Mouse (Mus musculus) R1 (cell line): ENCODE results near the gene Ttll2.
"Not testable (repeated sequence)": the region's sequence is repeated elsewhere in the genome, so short reads cannot be mapped to it uniquely, and the experiment has no call there.

Source experiments
- DNase-seq: peaks from one replicate; pipeline ENCODE4 v3.0.0-alpha.2; 2018; ENCODE audit warnings: low read depth, low spot score

Gene Ttll2

DNA sequence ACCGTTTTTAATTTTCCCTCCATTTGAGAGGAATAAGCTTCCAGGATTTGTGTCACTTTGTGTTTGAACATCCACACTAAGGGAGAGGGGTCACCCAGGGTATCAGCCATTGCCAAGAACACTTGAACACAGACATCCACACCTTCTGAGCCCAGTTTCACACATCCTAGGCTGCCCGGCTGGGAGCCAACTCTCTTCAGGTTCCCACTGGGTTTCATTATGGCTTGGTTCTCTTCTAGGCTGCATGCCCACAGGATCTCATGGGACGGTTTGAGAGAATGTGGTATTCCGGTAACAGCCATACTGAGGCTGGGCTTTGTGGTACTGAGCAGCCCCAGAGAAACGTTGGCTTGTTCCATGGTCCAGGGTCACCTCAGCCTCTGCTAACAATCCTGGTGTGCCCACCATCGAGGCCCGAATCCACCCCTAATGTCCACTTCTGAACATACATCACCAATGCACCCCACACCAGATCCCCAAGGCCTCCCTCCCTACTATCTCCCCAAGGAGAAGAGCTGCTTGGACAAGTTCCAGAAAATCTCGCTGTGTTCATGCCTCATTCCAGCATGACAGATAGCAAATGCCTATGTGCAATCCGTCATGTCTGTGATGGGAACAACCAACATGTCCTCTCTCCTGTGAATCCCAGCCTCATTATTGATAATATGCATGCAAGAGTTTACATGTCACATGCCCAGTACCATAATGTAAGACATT lies 8.4 kb upstream of the Ttll2 start:
- DNase-seq, result not testable (repeated sequence)

DNA sequence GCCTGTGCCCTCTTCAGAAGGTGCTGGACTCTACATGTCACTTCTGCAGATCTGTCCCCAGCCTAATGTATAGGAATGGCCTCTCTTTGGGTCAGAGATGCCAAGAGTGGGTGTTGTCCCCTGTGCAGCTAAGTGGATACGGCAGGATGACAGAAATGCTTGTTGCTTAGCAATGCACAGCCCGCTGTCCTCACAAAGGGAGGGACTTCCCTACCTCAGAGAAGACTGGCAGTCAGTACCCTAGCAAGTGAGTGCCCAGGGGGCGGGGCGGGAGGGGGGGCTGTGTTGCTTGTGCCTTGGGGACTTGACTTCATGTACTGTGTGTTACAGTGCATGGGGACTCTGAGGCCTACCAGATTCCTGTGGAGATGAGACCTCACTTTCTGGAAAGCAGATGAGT lies 7.3 kb upstream of the Ttll2 start:
- not testable (repeated sequence) for DNase-seq

DNA sequence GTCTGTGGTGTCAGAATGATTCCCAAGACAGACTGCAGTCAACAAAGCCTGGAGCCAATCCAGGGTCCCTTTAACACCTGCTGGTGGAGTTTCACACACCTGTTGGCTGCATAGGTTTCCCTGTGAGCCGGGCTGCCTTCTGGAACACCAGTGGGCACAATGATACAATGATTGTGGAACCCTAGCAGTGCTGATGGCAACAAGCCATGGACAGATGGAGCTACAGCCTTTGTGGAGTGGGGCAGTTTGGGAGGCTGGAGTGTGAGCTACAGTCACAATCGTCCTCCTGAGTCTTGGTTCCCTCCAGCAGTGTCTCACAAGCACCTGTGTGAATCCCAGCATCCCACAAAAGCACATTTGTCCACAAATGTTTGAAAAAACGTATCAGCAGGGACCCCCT lies 3.7 kb downstream of the Ttll2 start:
- not testable (repeated sequence) for DNase-seq

DNA sequence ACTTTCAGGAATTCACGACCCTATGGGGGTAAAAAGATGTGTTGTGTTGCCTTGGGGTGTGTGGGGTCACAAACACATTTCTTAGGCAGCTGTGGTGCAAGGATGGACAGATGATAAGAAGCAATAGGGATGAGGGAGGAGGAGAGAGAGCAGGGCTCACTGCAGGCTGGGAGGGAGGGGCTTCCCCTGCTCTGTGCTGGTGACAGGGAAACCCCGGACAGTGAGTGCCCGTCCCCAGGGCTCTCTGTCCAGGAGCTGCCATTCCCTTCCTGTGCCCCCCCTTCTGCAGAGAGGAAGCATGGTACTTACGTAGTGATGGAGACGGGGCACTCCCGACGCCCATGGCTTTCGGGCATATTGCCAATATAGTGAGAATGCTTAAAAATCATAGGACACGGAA lies 15.1 kb downstream of the Ttll2 start:
- not testable (repeated sequence) for DNase-seq

DNA sequence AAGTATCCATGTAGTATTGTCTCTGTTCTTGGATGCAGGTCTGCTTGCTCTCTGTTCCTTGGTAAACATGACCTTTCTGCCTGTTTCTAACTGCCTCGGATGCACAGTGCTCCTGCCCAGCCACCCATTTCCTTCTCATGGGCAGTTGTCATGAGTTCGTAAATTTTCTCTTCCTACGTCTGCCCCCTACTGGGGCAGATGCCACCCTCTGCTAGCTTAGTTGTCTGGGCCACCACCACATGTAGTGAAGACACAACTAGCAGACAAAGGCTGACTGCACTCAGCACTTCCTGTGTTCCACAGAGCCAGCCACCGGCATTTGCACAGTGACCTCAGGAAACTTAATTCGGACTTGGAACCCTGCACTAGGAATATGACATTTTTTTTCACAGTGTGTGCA lies 19.8 kb downstream of the Ttll2 start:
- DNase-seq, result not testable (repeated sequence)

DNA sequence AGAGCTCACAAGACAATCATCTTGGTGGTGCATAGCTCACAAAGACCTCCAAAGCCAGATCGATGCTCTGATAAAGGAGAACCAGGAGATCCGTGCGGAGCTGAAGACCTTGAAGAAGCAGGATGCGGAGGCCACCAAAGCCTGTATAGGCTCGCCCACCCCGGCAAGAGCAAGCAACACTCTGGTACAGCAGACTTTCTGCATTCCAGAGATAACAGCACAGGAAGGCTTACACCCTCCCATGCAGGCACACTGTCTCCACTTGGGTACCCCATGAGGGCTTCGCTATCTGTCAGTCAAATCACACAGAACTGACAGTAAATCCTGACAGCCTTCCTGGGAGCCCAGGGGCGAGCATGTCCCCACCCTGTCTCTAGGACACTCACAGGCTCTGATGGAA lies 26.1 kb downstream of the Ttll2 start:
- not testable (repeated sequence) for DNase-seq

DNA sequence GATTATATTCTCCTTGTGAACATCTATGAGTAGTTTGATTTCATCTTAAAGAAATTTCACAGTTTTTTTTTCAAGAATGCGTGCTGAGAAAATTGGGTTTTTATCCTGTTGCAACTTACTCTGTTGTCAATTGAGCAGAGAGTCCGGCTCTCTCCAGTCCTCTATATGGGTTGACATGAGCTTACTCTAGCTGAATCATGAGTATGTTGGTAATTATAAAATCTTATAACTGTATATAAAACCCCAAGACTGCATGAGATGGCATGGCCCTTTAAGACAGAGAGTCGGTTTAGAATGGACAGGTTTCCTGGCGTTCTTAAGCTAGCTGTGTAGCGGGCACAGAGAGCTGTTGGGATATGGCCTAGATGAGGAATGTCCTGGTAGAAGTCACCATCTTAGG lies 28.1 kb downstream of the Ttll2 start, which contains the start of gene Tcp10a:
TSS of gene Tcp10a (plus strand) at position 301 of the 400 bp plus-strand sequence.
- not testable (repeated sequence) for DNase-seq

DNA sequence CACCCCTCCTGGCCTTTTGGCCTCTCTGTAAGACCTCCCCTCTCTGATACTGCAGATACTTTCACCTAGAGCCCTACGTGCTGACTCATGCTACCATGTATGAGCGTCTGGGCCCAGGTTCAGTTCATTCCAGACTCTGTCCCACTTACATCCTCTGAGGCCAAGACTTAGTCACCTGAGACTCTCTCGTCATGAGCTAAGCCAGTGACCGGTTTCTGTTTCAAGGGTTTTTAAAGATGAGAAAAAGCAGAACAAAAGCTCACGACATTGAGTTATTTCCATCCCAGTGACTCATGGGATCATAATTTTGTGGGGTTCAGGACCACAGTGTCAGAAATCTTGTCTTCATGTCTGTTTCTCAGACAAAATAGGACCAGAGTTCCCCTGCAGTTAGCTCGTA lies 32.7 kb downstream of the Ttll2 start:
- not testable (repeated sequence) for DNase-seq

DNA sequence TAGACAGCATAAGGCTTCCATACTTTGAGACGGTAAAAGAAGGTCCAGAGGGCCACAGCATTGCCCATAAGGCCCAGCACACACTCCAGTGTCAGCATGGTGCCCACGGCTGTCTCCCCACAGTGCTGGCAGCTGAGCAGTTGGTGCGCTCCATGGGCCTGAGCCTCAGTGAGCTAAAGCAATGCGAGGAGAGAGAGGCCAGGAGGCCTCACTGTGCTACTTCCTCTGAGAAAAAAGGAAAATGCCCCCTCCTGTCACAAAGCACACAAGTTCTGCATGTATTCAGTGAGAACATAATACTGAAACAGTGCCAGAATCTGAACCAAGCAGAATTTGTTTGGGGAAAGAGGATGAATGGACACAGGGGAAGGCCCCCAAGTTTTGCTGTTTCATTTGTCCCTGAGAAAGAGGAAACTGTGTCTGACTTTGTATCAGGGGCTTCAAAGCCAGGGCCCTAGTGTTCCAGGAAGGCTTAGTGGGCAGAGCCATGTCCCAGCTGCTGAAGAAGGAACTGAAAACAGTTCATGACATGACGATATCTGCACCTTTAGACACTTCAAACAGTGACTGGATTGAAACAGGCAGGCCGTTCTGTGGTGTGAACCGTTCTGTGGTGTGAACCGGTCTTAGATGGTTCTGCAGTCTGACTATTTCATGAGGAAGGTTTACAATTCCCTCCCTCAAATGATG lies 36.7 kb downstream of the Ttll2 start:
- DNase-seq, result not testable (repeated sequence)

DNA sequence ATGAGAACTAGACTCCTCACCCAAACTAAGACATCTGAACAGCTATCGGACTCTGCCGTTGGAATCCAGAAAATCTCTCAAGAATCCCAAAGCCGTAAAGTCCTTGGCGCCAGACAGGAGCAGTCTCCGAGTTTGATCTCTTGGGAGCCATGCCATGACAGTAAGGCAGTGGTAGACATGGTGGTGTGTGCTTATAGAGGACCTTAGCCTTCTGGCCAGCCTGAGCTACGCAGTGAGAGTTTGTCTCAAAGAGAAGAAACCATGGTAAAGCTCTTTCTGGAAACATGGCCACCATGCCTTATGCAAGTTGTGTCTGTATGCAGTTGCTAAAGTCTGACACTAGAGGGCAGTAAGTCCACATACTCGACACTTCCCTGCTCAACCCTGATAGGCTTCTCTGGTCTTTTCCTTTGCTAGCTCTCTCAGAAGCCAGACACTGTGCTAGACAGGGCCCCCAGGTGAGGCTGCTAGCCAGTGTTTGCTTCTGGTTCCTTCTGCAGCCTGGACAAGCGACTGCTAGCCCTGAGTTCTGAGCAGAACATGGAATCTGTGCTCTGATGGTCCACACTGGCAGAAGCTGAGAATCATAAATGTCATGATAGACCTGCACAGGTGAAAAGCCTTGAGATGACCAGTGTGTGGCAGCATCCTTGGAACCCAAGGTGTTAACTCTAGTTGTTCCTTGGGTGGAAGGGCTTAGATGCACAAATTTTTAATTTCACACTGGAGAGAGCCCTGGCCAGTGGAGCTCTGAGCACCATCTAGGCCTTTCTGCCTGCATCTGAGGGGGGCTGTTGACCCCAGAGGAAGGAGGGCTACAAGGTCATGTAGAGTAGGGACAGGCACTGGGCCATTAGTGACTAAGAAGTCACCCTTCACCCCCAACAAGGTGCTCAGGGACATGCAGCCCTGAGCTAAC lies 46.0 kb downstream of the Ttll2 start:
- DNase-seq, result not testable (repeated sequence)
